Mouse (Mus musculus): ENCODE data around the gene Smpdl3a. TPM values are rescaled to one million over a fixed set of nuclear protein-coding genes. Genes with fewer than 3 reads are reported as not detected.

The Smpdl3a gene
- 20.3 and 20.4 TPM in 2 replicates for polyA plus RNA-seq (2015; fragmentation: Nextera tagmentation; extraction: Ambion mirVana)

DNA sequence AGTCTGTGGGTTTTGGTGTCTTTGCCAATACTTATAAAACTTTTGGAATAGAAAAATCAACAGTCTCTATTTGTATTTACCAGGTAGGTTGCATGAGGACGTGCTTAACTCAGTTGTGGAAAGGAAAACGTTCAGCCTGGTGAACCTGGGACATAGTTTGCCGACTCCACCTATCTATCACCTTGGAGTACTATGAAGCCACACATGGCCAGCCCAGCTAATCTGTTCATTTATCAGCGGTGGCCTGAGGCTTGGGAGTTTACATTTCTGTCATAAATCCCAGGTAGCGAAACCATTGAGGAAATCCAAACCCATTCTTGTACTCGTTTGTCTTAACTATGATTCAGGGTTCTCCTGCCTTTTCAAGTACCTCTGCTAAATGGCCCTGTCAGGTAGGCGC, at the start of gene Smpdl3a:
TSS of gene Smpdl3a (plus strand) at position 318 of the 400 bp plus-strand sequence.

DNA sequence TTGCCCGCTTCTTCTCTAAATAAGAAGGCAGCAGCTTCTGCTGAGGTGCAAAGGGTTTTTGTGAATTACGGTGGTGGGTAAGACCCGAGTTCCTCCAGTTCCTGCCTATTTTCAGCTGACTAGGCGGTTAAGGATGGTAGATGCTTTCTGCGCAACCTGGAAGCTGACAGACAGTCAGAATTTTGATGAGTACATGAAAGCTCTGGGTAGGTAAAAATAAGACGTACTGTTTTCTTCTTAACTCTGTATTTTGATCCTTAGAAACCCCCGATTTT, 9.3 kb upstream of the Smpdl3a start, which contains the start of gene Fabp7:
TSS of gene Fabp7 (plus strand) at position 6 of the 275 bp plus-strand sequence.

Other genes starting within 250 kb of the Smpdl3a start
- 0.99 and 2.9 TPM in 2 replicates for gene Pkib, start 162.4 kb upstream of the Smpdl3a start, polyA plus RNA-seq (2015; fragmentation: Nextera tagmentation; extraction: Ambion mirVana)
- 6.9 and 7.2 TPM in 2 replicates for gene Fabp7, start 9.5 kb upstream of the Smpdl3a start, polyA plus RNA-seq (2015; fragmentation: Nextera tagmentation; extraction: Ambion mirVana)

Data from skeletal muscle tissue, postnatal 0 days (tissue).